14 mouse cellular contexts compared by ENCODE assay signal in genomic region chr5:36111516-36111915, GRCm38 (mm10).
"Had no signal": no experiment of that assay in that cellular context is flagged by ENCODE, and none has a peak within 500 bp of the region (broad histone marks: within the 10 kb centered on the region; RNA-seq: fewer than 3 reads in every experiment).

No protein-coding gene starts in this region.

- DNase-seq: kidney, postnatal 36 days; layer of hippocampus, adult 9-11 months; layer of hippocampus, postnatal 36 days; liver; liver, embryonic 13.5 days; liver, postnatal 0 days; midbrain, embryonic 14.5 days; thymus, postnatal 14 days had no signal

- H3K9me3 ChIP-seq: limb, embryonic 12.5 days; liver, embryonic 13.5 days; lung, embryonic 15.5 days; midbrain, embryonic 10.5 days; neural tube, embryonic 15.5 days had no signal

- H3K36me3 ChIP-seq: limb, embryonic 12.5 days; liver, embryonic 13.5 days; lung, embryonic 15.5 days; midbrain, embryonic 10.5 days; neural tube, embryonic 15.5 days had no signal

- ATAC-seq: liver, postnatal 0 days had no signal

- H3K27ac ChIP-seq: limb, embryonic 12.5 days; liver, embryonic 13.5 days; lung, embryonic 15.5 days; neural tube, embryonic 15.5 days; stomach, postnatal 0 days had no signal

- H3K4me1 ChIP-seq: limb, embryonic 12.5 days; liver, embryonic 13.5 days; lung, embryonic 15.5 days had no signal

- H3K4me2 ChIP-seq: limb, embryonic 12.5 days; liver, embryonic 13.5 days; lung, embryonic 15.5 days; neural tube, embryonic 15.5 days had no signal

- H3K4me3 ChIP-seq: limb, embryonic 12.5 days; liver, embryonic 13.5 days; lung, embryonic 15.5 days; midbrain, embryonic 10.5 days; myocyte; neural tube, embryonic 15.5 days had no signal

- H3K9ac ChIP-seq: limb, embryonic 12.5 days; liver, embryonic 13.5 days; liver, postnatal 0 days; lung, embryonic 15.5 days; neural tube, embryonic 15.5 days had no signal

- H3K27me3 ChIP-seq: limb, embryonic 12.5 days; liver, embryonic 13.5 days; lung, embryonic 15.5 days; neural tube, embryonic 15.5 days had no signal
